Mouse (Mus musculus) embryonic facial prominence, embryonic 15.5 days (tissue): Measurements from ENCODE around the gene Gsdma3. TPM values are rescaled to one million over a fixed set of nuclear protein-coding genes. Genes with fewer than 3 reads are reported as not detected.
A peak's percentile ranks its signal among the peaks of the same experiment; 100 is the strongest.
"Not testable (repeated sequence)": the region's sequence is repeated elsewhere in the genome, so short reads cannot be mapped to it uniquely, and the experiment has no call there.

Source experiments
- ATAC-seq: fragments of 200-750 bp; cut with Nextera tagmentation; 2 replicates; pipeline ENCODE4 v1.8.0; 2017; ENCODE audit warnings: low read depth, moderate TSS enrichment; ENCODE audit not compliant: insufficient number of reproducible peaks, low FRiP score, low TSS enrichment
- H3K27ac ChIP-seq: fragments of 300-500 bp; sonication (generic); replicated peaks from 2 replicates; pipeline ENCODE4 v1.5.1; 2015; ENCODE audit warnings: mild to moderate bottlenecking, inconsistent platforms
- H3K27me3 ChIP-seq: fragments of 300-500 bp; sonication (generic); 2 replicates; pipeline ENCODE4 v1.6.1; 2015; ENCODE audit warnings: inconsistent platforms
- H3K36me3 ChIP-seq: fragments of 300-500 bp; sonication (generic); 2 replicates; pipeline ENCODE4 v1.6.1; 2015; ENCODE audit warnings: mild to moderate bottlenecking, inconsistent platforms
- H3K4me1 ChIP-seq: fragments of 300-500 bp; sonication (generic); 2 replicates; pipeline ENCODE4 v1.6.1; 2015; ENCODE audit warnings: inconsistent platforms
- H3K4me2 ChIP-seq: fragments of 300-500 bp; sonication (generic); replicated peaks from 2 replicates; pipeline ENCODE4 v1.6.1; 2015; ENCODE audit warnings: mild to moderate bottlenecking, inconsistent platforms
- H3K4me3 ChIP-seq: fragments of 300-500 bp; sonication (generic); replicated peaks from 2 replicates; pipeline ENCODE4 v1.5.1; 2015; ENCODE audit warnings: mild to moderate bottlenecking, inconsistent platforms
- H3K9ac ChIP-seq: fragments of 300-500 bp; sonication (generic); 2 replicates; pipeline ENCODE4 v1.6.1; 2015; ENCODE audit warnings: inconsistent platforms
- H3K9me3 ChIP-seq: fragments of 300-500 bp; sonication (generic); replicated peaks from 2 replicates; pipeline ENCODE4 v1.6.1; 2016; ENCODE audit warnings: inconsistent platforms
- WGBS: fragments of 180-500 bp; shearing (Covaris S2); methylation state at CpG from one replicate; pipeline ENCODE4 v1.1.7; 2015; 5-methylcytosine and 5-hydroxymethylcytosine counted together
- polyA plus RNA-seq: library from polyadenylated mRNA; unstranded; fragments of >200 nt; fragmentation: Nextera tagmentation; extraction: Ambion mirVana; gene quantifications from 2 replicates; pipeline ENCODE4 v1.2.1, GENCODE M21; 2015

The Gsdma3 gene
- polyA plus RNA-seq, 1 experiment from 2014 or later: not detected

GRCm38 (mm10) chr11:98635312-98635970 lies 9.3 kb downstream of the Gsdma3 start:
- not testable (repeated sequence) for H3K27ac ChIP-seq, H3K4me3 ChIP-seq, ATAC-seq, H3K36me3 ChIP-seq, H3K4me1 ChIP-seq, H3K9ac ChIP-seq, H3K9me3 ChIP-seq, H3K4me2 ChIP-seq, H3K27me3 ChIP-seq
- 30% methylated on average over 10 of the region's 10 CpGs for WGBS

- Histone ChIP-seq H3K4me1 (no peaks in the 10 kb centered on the region), H3K27ac (no peak overlapping the region), H3K9me3 (no peaks in the 10 kb centered on the region), H3K27me3 (0 out of 2 replicates have a peak, but pooled peaks cover 5% of the 10 kb centered on the region), H3K9ac (no peak overlapping the region), H3K4me2 (no peak overlapping the region), H3K36me3 (no peaks in the 10 kb centered on the region), H3K4me3 (no peak overlapping the region)
- WGBS: 78% methylated on average over 1 of the region's 1 CpGs
- ATAC-seq: no peak
Measured at GRCm38 (mm10) chr11:98637501-98637900, 11.3 kb downstream of the Gsdma3 start.

GRCm38 (mm10) chr11:98640091-98640490 lies 13.9 kb downstream of the Gsdma3 start:
- Histone ChIP-seq H3K27ac (no peak overlapping the region), H3K4me2 (no peak overlapping the region), H3K4me1 (no peaks in the 10 kb centered on the region), H3K4me3 (no peak overlapping the region), H3K27me3 (0 out of 2 replicates have a peak, but pooled peaks cover 5% of the 10 kb centered on the region), H3K36me3 (no peaks in the 10 kb centered on the region), H3K9me3 (no peaks in the 10 kb centered on the region), H3K9ac (no peak overlapping the region)
- 64% methylated on average over 5 of the region's 5 CpGs for WGBS
- ATAC-seq: no peak

GRCm38 (mm10) chr11:98644757-98645156 lies 18.6 kb downstream of the Gsdma3 start:
- Histone ChIP-seq H3K4me2 (no peak overlapping the region), H3K9me3 (no peaks in the 10 kb centered on the region), H3K4me3 (no peak overlapping the region), H3K9ac (no peak overlapping the region), H3K27me3 (peaks cover 15% of the 10 kb centered on the region), H3K36me3 (no peaks in the 10 kb centered on the region), H3K27ac (no peak overlapping the region), H3K4me1 (no peaks in the 10 kb centered on the region)
- ATAC-seq: no peak
- WGBS: 78% methylated on average over 3 of the region's 3 CpGs

GRCm38 (mm10) chr11:98645946-98646345 lies 19.8 kb downstream of the Gsdma3 start:
- H3K9me3 ChIP-seq: no peaks in the 10 kb centered on the region
- WGBS: 75% methylated on average over 2 of the region's 2 CpGs
- H3K9ac ChIP-seq: no peak overlapping the region
- H3K27ac ChIP-seq: no peak overlapping the region
- no peaks in the 10 kb centered on the region for H3K36me3 ChIP-seq
- H3K4me2 ChIP-seq: no peak overlapping the region
- H3K4me3 ChIP-seq: no peak overlapping the region
- ATAC-seq: no peak
- H3K27me3 ChIP-seq: peaks cover 19% of the 10 kb centered on the region
- no peaks in the 10 kb centered on the region for H3K4me1 ChIP-seq

- H3K9me3 ChIP-seq: no peaks in the 10 kb centered on the region
- H3K4me1 ChIP-seq: no peaks in the 10 kb centered on the region
- H3K27ac ChIP-seq: no peak within 1 kb of the TSS
- H3K4me3 ChIP-seq: no peak within 1 kb of the TSS
- H3K9ac ChIP-seq: no peak within 1 kb of the TSS
- H3K27me3 ChIP-seq: peaks cover 16% of the 10 kb centered on the region
- ATAC-seq: no peak
- H3K4me2 ChIP-seq: no peak within 1 kb of the TSS
- 58% methylated on average over 2 of the region's 2 CpGs for WGBS
- no peaks in the 10 kb centered on the region for H3K36me3 ChIP-seq
Measured at GRCm38 (mm10) chr11:98646459-98646858, 20.3 kb downstream of the Gsdma3 start, which contains the start of gene Gsdma2. Gene Gsdma2, plus strand, starts transcription at chr11:98646759.

- H3K27me3 ChIP-seq, H3K4me1 ChIP-seq, H3K27ac ChIP-seq, H3K9ac ChIP-seq, H3K4me3 ChIP-seq, H3K36me3 ChIP-seq, H3K9me3 ChIP-seq, H3K4me2 ChIP-seq, ATAC-seq: not testable (repeated sequence)
- 11% methylated on average over 7 of the region's 7 CpGs for WGBS
Measured at GRCm38 (mm10) chr11:98655076-98655475, 28.9 kb downstream of the Gsdma3 start.

GRCm38 (mm10) chr11:98660517-98660916 lies 34.4 kb downstream of the Gsdma3 start:
- WGBS: 10% methylated on average over 6 of the region's 6 CpGs
- no peak overlapping the region for H3K27ac ChIP-seq
- no peak overlapping the region for H3K4me2 ChIP-seq
- no peaks in the 10 kb centered on the region for H3K27me3 ChIP-seq
- H3K9ac ChIP-seq: no peak overlapping the region
- no peaks in the 10 kb centered on the region for H3K36me3 ChIP-seq
- ATAC-seq: no peak
- no peaks in the 10 kb centered on the region for H3K9me3 ChIP-seq
- H3K4me3 ChIP-seq: no peak overlapping the region
- no peaks in the 10 kb centered on the region for H3K4me1 ChIP-seq

- H3K27ac ChIP-seq: no peak within 1 kb of the TSS
- no peak within 1 kb of the TSS for H3K4me2 ChIP-seq
- peaks cover 13% of the 10 kb centered on the region; the same call in 1 of the 2 replicates for H3K27me3 ChIP-seq
- WGBS: 17% methylated on average over 4 of the region's 4 CpGs
- no peaks in the 10 kb centered on the region for H3K9me3 ChIP-seq
- no peak within 1 kb of the TSS for H3K9ac ChIP-seq
- no peaks in the 10 kb centered on the region for H3K36me3 ChIP-seq
- H3K4me3 ChIP-seq: no peak within 1 kb of the TSS
- 0 out of 2 replicates have a peak, but pooled peaks have one; percentile 40 for ATAC-seq
- H3K4me1 ChIP-seq: no peaks in the 10 kb centered on the region
Measured at GRCm38 (mm10) chr11:98664091-98664490, 37.9 kb downstream of the Gsdma3 start, which contains the start of gene Gsdma. Gene Gsdma, plus strand, starts transcription at chr11:98664351.

- WGBS: 61% methylated on average over 2 of the region's 2 CpGs
- Histone ChIP-seq H3K27me3 (peaks cover 13% of the 10 kb centered on the region; the same call in 1 of the 2 replicates), H3K36me3 (no peaks in the 10 kb centered on the region), H3K4me3 (no peak overlapping the region), H3K4me2 (no peak overlapping the region), H3K27ac (no peak overlapping the region), H3K9ac (no peak overlapping the region), H3K9me3 (no peaks in the 10 kb centered on the region), H3K4me1 (no peaks in the 10 kb centered on the region)
- no peak for ATAC-seq
Measured at GRCm38 (mm10) chr11:98668984-98669383, 42.8 kb downstream of the Gsdma3 start.

- H3K4me3 ChIP-seq: no peak overlapping the region
- no peak overlapping the region for H3K9ac ChIP-seq
- H3K9me3 ChIP-seq: no peaks in the 10 kb centered on the region
- no peak for ATAC-seq
- H3K4me2 ChIP-seq: no peak overlapping the region
- peaks cover 13% of the 10 kb centered on the region; the same call in 1 of the 2 replicates for H3K27me3 ChIP-seq
- no peaks in the 10 kb centered on the region for H3K36me3 ChIP-seq
- 65% methylated on average over 3 of the region's 3 CpGs for WGBS
- H3K27ac ChIP-seq: no peak overlapping the region
- H3K4me1 ChIP-seq: no peaks in the 10 kb centered on the region
Measured at GRCm38 (mm10) chr11:98671284-98671815, 45.2 kb downstream of the Gsdma3 start.

- H3K9ac ChIP-seq: no peak overlapping the region
- 47% methylated on average over 5 of the region's 5 CpGs for WGBS
Measured at GRCm38 (mm10) chr11:98671857-98672256, 45.7 kb downstream of the Gsdma3 start.

More at GRCm38 (mm10) chr11:98671857-98672256, 45.7 kb downstream of the Gsdma3 start:
- no peak overlapping the region for H3K27ac ChIP-seq
- no peak for ATAC-seq
- peaks cover 13% of the 10 kb centered on the region; the same call in 1 of the 2 replicates for H3K27me3 ChIP-seq
- no peak overlapping the region for H3K4me3 ChIP-seq
- no peaks in the 10 kb centered on the region for H3K36me3 ChIP-seq
- no peaks in the 10 kb centered on the region for H3K9me3 ChIP-seq
- H3K4me2 ChIP-seq: no peak overlapping the region
- no peaks in the 10 kb centered on the region for H3K4me1 ChIP-seq
